Mouse (Mus musculus): ENCODE measurements around the gene Pamr1. TPM values are rescaled to one million over a fixed set of nuclear protein-coding genes. Genes with fewer than 3 reads are reported as not detected.

The Pamr1 gene
- polyA plus RNA-seq, 1 experiment from 2014 or later = 23.9 TPM

- no peak for ATAC-seq (ENCODE audit: low FRiP score, low TSS enrichment)
- 0 out of 2 replicates have a peak, but pooled peaks cover 7% of the 10 kb centered on the region for H3K4me1 ChIP-seq (ENCODE audit: control insufficient read depth, insufficient read depth, low read length)
- WGBS = 31% methylated on average over 4 of the region's 4 CpGs
These were observed 8.2 kb upstream of the Pamr1 start for GRCm38 (mm10) chr2:102541404-102542125.

GRCm38 (mm10) chr2:102543961-102544719 is 5.7 kb upstream of the Pamr1 start:
- no peak overlapping the region for H3K4me2 ChIP-seq (replicated peaks; ENCODE audit: low read depth, low read length)
- no peak overlapping the region for H3K27ac ChIP-seq (ENCODE audit: low read depth, low read length)
- no peaks in the 10 kb centered on the region for H3K36me3 ChIP-seq (ENCODE audit: control insufficient read depth, insufficient read depth, low read length)
- peaks cover 4% of the 10 kb centered on the region; the same call in 1 of the 2 replicates for H3K27me3 ChIP-seq (ENCODE audit: control insufficient read depth, insufficient read depth, low read length)
- no peak overlapping the region for H3K9ac ChIP-seq (ENCODE audit: low read depth, low read length)
- H3K4me3 ChIP-seq (ENCODE audit: low read length) = no peak overlapping the region
- no peaks in the 10 kb centered on the region for H3K9me3 ChIP-seq (ENCODE audit: control insufficient read depth, low read length)
- 0 out of 2 replicates have a peak, but pooled peaks cover 7% of the 10 kb centered on the region for H3K4me1 ChIP-seq (ENCODE audit: control insufficient read depth, insufficient read depth, low read length)
- WGBS = 50% methylated on average over 6 of the region's 6 CpGs
- no peak for ATAC-seq (ENCODE audit: low FRiP score, low TSS enrichment)

More at GRCm38 (mm10) chr2:102541404-102542125, 8.2 kb upstream of the Pamr1 start:
- H3K4me3 ChIP-seq (ENCODE audit: low read length) = no peak overlapping the region
- no peaks in the 10 kb centered on the region for H3K9me3 ChIP-seq (ENCODE audit: control insufficient read depth, low read length)
- no peak overlapping the region for H3K27ac ChIP-seq (ENCODE audit: low read depth, low read length)
- H3K36me3 ChIP-seq (ENCODE audit: control insufficient read depth, insufficient read depth, low read length) = no peaks in the 10 kb centered on the region
- H3K4me2 ChIP-seq (replicated peaks; ENCODE audit: low read depth, low read length) = no peak overlapping the region
- peaks cover 4% of the 10 kb centered on the region; the same call in 1 of the 2 replicates for H3K27me3 ChIP-seq (ENCODE audit: control insufficient read depth, insufficient read depth, low read length)
- H3K9ac ChIP-seq (ENCODE audit: low read depth, low read length) = no peak overlapping the region

- H3K36me3 ChIP-seq (ENCODE audit: control insufficient read depth, insufficient read depth, low read length) = no peaks in the 10 kb centered on the region
- no peaks in the 10 kb centered on the region for H3K9me3 ChIP-seq (ENCODE audit: control insufficient read depth, low read length)
- H3K4me3 ChIP-seq (ENCODE audit: low read length) = peak overlapping the region; percentile 36
- peak overlapping the region; percentile 49; the same call in 1 of the 2 replicates for H3K27ac ChIP-seq (ENCODE audit: low read depth, low read length)
- peak overlapping the region; percentile 51 for H3K4me2 ChIP-seq (replicated peaks; ENCODE audit: low read depth, low read length)
- H3K9ac ChIP-seq (ENCODE audit: low read depth, low read length) = 0 out of 2 replicates have a peak overlapping the region, but pooled peaks have one; percentile 2
- H3K27me3 ChIP-seq (ENCODE audit: control insufficient read depth, insufficient read depth, low read length) = no peaks in the 10 kb centered on the region
- H3K4me1 ChIP-seq (ENCODE audit: control insufficient read depth, insufficient read depth, low read length) = peaks cover 17% of the 10 kb centered on the region; the same call in 1 of the 2 replicates
- 14% methylated on average over 6 of the region's 6 CpGs for WGBS
- peak; percentile 68 for ATAC-seq (ENCODE audit: low FRiP score, low TSS enrichment)
These were observed 1.2 kb downstream of the Pamr1 start for GRCm38 (mm10) chr2:102550910-102551582.

- Histone ChIP-seq H3K27me3 (ENCODE audit: control insufficient read depth, insufficient read depth, low read length) (no peaks in the 10 kb centered on the region), H3K4me2 (replicated peaks; ENCODE audit: low read depth, low read length) (peak overlapping the region; percentile 51), H3K4me1 (ENCODE audit: control insufficient read depth, insufficient read depth, low read length) (peaks cover 17% of the 10 kb centered on the region; the same call in 1 of the 2 replicates), H3K4me3 (ENCODE audit: low read length) (no peak overlapping the region), H3K9ac (ENCODE audit: low read depth, low read length) (no peak overlapping the region), H3K9me3 (ENCODE audit: control insufficient read depth, low read length) (no peaks in the 10 kb centered on the region), H3K27ac (ENCODE audit: low read depth, low read length) (peak overlapping the region; percentile 53; the same call in 1 of the 2 replicates), H3K36me3 (ENCODE audit: control insufficient read depth, insufficient read depth, low read length) (no peaks in the 10 kb centered on the region)
- 14% methylated on average over 3 of the region's 3 CpGs for WGBS
- ATAC-seq (ENCODE audit: low FRiP score, low TSS enrichment) = 0 out of 2 replicates have a peak, but pooled peaks have one; percentile 37
These were observed 1.8 kb downstream of the Pamr1 start for GRCm38 (mm10) chr2:102551594-102551993.

- no peaks in the 10 kb centered on the region for H3K9me3 ChIP-seq (ENCODE audit: control insufficient read depth, low read length)
- H3K4me3 ChIP-seq (ENCODE audit: low read length) = no peak overlapping the region
- no peak overlapping the region for H3K9ac ChIP-seq (ENCODE audit: low read depth, low read length)
- H3K36me3 ChIP-seq (ENCODE audit: control insufficient read depth, insufficient read depth, low read length) = no peaks in the 10 kb centered on the region
- no peaks in the 10 kb centered on the region for H3K27me3 ChIP-seq (ENCODE audit: control insufficient read depth, insufficient read depth, low read length)
- WGBS = 4% methylated on average over 5 of the region's 5 CpGs
- H3K4me1 ChIP-seq (ENCODE audit: control insufficient read depth, insufficient read depth, low read length) = peaks cover 17% of the 10 kb centered on the region; the same call in 1 of the 2 replicates
- H3K27ac ChIP-seq (ENCODE audit: low read depth, low read length) = peak overlapping the region; percentile 53; the same call in 1 of the 2 replicates
- H3K4me2 ChIP-seq (replicated peaks; ENCODE audit: low read depth, low read length) = peak overlapping the region; percentile 51; the same call in 1 of the 2 replicates
- ATAC-seq (ENCODE audit: low FRiP score, low TSS enrichment) = peak; percentile 53
These were observed 2.3 kb downstream of the Pamr1 start for GRCm38 (mm10) chr2:102552095-102552537.

GRCm38 (mm10) chr2:102557085-102557484 is 7.3 kb downstream of the Pamr1 start:
- H3K4me2 ChIP-seq (replicated peaks; ENCODE audit: low read depth, low read length) = no peak overlapping the region
- H3K9me3 ChIP-seq (ENCODE audit: control insufficient read depth, low read length) = no peaks in the 10 kb centered on the region
- H3K36me3 ChIP-seq (ENCODE audit: control insufficient read depth, insufficient read depth, low read length) = no peaks in the 10 kb centered on the region
- H3K4me3 ChIP-seq (ENCODE audit: low read length) = no peak overlapping the region
- H3K4me1 ChIP-seq (ENCODE audit: control insufficient read depth, insufficient read depth, low read length) = peaks cover 7% of the 10 kb centered on the region; the same call in 1 of the 2 replicates
- no peaks in the 10 kb centered on the region for H3K27me3 ChIP-seq (ENCODE audit: control insufficient read depth, insufficient read depth, low read length)
- WGBS = 78% methylated on average over 4 of the region's 4 CpGs
- no peak for ATAC-seq (ENCODE audit: low FRiP score, low TSS enrichment)
- H3K27ac ChIP-seq (ENCODE audit: low read depth, low read length) = no peak overlapping the region
- no peak overlapping the region for H3K9ac ChIP-seq (ENCODE audit: low read depth, low read length)

- no peak overlapping the region for H3K9ac ChIP-seq (ENCODE audit: low read depth, low read length)
- WGBS = 73% methylated on average over 12 of the region's 12 CpGs
- H3K27ac ChIP-seq (ENCODE audit: low read depth, low read length) = no peak overlapping the region
- H3K4me3 ChIP-seq (ENCODE audit: low read length) = no peak overlapping the region
- H3K9me3 ChIP-seq (ENCODE audit: control insufficient read depth, low read length) = no peaks in the 10 kb centered on the region
- no peaks in the 10 kb centered on the region for H3K36me3 ChIP-seq (ENCODE audit: control insufficient read depth, insufficient read depth, low read length)
- no peaks in the 10 kb centered on the region for H3K27me3 ChIP-seq (ENCODE audit: control insufficient read depth, insufficient read depth, low read length)
- no peak overlapping the region for H3K4me2 ChIP-seq (replicated peaks; ENCODE audit: low read depth, low read length)
- no peaks in the 10 kb centered on the region for H3K4me1 ChIP-seq (ENCODE audit: control insufficient read depth, insufficient read depth, low read length)
- ATAC-seq (ENCODE audit: low FRiP score, low TSS enrichment) = no peak
These were observed 9.2 kb downstream of the Pamr1 start for GRCm38 (mm10) chr2:102558965-102559364.

GRCm38 (mm10) chr2:102563848-102564247 is 14.0 kb downstream of the Pamr1 start:
- 81% methylated on average over 1 of the region's 1 CpGs for WGBS
- Histone ChIP-seq H3K36me3 (ENCODE audit: control insufficient read depth, insufficient read depth, low read length) (no peaks in the 10 kb centered on the region), H3K4me3 (ENCODE audit: low read length) (no peak overlapping the region), H3K4me2 (replicated peaks; ENCODE audit: low read depth, low read length) (no peak overlapping the region), H3K9ac (ENCODE audit: low read depth, low read length) (no peak overlapping the region), H3K27me3 (ENCODE audit: control insufficient read depth, insufficient read depth, low read length) (no peaks in the 10 kb centered on the region), H3K4me1 (ENCODE audit: control insufficient read depth, insufficient read depth, low read length) (no peaks in the 10 kb centered on the region), H3K9me3 (ENCODE audit: control insufficient read depth, low read length) (no peaks in the 10 kb centered on the region), H3K27ac (ENCODE audit: low read depth, low read length) (no peak overlapping the region)
- ATAC-seq (ENCODE audit: low FRiP score, low TSS enrichment) = no peak
